Mouse (Mus musculus): Measurements from ENCODE around the gene Pip5k1b. TPM values are rescaled to one million over a fixed set of nuclear protein-coding genes. Genes with fewer than 3 reads are reported as not detected.
A peak's percentile ranks its signal among the peaks of the same experiment; 100 is the strongest.

The Pip5k1b gene
- total RNA-seq, 2 experiments from 2014 or later = 13.5 to 24.4 TPM

DNA sequence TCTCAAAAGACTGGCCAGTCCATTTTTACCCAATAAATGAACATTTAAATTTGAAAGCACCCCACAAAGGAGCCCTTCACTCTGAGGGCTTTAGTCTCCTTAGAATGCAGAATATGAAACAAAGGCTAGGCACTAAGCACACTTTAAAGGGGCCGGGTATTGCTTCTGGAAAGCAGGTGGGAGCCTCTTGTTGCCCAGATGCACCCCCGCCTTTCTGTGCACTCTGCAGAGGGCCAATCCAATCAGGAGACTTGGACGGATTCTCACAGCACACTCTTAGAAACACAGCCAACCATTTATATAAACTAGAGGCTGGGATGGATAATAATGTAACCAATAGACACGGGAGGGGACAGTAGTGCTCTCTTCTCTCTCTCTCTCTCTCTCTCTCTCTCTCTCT is 287.1 kb downstream of the Pip5k1b start:
- no peak for ATAC-seq (replicated peaks; ENCODE audit: poor library complexity)

DNA sequence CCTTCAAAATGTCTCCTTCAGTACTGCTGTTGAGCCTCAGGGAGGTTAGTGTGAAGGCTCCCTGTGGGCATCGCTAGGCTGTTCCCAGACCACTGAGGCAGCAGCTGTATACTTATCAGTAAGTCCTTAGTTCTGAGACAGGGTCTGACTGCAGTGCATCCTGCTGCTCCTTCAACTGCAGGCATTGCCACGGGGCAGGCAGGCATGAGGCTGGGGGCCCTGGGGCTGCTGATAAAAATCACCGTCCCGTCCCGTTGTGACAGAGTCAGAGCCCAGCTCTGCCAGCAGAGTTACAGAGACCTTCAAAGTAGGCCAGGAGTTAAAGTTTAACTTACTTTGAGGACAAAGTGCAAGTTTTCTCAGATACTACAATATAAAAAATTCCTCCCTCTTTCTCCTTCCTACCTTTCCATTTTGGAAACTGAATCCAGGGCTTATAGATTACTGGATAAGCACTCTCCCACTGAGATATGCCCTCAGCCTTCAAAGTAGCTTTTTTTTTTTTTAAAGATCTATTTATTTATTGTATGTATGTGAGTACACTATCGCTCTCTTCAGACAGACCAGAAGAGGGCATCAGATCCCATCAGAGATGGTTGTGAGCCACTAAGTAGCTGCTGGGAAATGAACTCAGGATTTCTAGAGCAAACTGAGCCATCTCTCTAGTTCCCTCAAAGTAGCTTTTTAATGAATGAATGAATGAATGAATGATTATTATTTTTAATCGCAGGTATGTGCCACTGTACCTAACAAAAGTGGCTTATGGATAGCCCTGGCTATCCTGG is 289.4 kb downstream of the Pip5k1b start:
- ATAC-seq (replicated peaks; ENCODE audit: poor library complexity) = no peak

DNA sequence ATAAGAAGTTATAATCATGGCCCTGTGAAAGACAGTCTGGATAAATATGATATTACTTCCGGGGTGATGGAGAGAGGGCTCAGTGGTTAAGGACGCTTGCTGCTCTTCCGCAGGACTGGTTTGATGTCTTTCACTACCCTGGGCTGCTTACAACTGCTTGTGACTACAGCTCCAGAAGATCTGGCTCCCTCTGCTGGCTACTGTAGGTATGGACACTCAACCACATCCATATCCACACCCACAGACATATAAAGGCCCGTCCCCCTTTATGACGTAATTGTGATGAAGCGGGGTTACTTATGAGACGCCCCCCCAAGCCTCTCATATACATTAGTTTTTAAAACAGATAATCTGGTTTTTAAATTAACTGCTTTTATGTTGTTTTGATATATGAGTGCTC is 290.7 kb downstream of the Pip5k1b start:
- peak; percentile 99 for ATAC-seq (replicated peaks; ENCODE audit: poor library complexity)

DNA sequence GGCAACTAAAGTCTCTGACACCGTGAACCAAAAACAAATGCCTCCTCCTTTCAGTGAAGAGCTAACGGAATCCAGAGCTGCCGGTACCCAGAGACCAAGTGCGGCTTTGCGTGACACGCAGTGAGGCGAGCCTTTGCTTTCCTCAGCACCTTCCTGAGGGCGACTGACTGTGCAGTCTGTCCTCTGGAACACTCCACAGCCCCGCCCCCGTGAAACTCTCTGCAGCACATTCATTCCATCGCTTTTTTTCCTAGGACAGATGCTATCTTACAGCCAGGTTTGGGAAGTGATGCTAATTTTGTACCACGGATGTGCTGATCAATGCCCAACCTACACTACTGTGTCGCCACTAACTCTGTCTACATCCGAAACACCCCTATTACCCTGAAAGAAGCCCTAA is 292.9 kb downstream of the Pip5k1b start:
- ATAC-seq (replicated peaks; ENCODE audit: poor library complexity) = no peak

DNA sequence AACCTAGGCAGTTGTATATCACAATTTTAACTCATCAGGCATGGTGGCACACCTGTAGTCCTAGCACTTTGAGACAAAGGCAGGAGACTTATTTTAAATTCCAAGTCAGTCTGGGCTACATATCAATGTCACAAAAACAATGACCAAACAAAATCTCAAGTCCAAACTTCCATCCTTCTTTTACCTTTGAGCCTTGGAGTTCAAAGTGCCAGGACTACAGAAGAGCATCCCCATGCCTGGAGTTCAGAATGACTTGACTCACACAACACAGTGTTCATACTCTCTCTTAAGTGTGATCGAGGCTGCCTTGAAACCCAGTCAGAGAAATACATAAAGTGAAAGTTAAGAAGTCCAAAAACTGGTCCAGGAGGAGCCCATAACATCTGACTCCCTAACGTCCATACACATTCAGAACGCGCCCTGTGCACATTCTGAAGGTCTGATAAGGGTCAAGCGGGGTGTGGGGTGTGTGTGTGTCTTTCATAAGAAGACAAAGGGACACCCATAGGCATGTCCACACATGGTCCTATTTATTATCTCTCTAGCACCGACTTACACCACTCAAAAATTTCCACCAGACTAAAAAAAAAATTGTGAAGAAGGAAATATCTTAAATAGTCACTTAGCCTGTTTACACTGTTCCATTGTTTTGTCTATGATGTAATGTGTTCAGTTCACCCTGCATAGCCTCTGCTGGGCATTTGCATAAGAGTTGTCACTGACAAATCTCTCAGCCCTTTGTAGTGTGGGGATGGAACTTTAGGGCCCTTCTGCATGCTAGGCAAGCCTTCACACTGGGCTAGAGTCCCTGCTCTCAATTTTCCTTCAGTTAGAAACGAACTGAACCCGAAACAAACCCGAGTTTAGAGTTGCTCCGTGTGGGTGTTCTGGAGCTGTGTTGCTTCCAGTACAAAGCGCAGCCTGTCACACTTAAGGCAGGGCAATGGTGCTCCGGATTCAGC is 296.0 kb downstream of the Pip5k1b start:
- no peak for ATAC-seq (replicated peaks; ENCODE audit: poor library complexity)

DNA sequence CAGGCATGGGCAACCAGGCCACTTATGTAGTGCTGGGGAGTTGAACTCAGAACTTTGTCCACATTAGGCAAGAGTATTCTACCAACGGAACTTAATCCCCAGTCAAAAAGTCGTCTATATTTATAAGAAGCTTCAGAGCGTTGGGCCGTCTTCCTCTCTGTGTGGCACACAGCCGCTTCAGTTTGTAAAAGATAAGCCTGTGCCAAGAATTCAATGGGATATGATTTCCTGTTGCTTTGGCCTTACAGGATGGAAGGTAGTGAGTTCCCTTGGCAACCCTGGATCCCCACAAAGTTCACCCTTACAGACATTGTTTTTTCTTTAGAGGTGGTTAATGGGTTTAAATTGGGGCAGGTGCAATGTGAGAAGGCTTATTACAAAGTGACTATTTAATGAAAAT is 297.3 kb downstream of the Pip5k1b start:
- no peak for ATAC-seq (replicated peaks; ENCODE audit: poor library complexity)

DNA sequence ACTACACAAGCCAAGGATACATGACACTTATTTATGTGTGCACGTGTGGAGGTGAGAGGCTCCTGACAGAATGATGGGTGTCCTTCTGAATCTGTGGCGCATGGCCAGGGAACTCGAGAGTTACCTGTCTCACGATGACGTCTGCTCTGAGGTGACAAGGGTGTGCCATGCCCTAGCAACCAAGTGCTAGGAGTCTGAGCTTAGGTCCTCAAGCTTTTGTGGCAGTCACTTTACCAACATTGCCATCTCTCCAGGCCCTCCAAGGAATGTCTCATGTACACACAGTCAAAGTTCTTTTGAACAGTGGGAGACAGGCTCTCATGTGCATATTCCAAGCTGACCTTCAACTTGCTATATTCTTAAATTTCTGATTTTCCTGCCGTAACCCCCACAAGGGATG is 297.7 kb downstream of the Pip5k1b start:
- ATAC-seq (replicated peaks; ENCODE audit: poor library complexity) = no peak

DNA sequence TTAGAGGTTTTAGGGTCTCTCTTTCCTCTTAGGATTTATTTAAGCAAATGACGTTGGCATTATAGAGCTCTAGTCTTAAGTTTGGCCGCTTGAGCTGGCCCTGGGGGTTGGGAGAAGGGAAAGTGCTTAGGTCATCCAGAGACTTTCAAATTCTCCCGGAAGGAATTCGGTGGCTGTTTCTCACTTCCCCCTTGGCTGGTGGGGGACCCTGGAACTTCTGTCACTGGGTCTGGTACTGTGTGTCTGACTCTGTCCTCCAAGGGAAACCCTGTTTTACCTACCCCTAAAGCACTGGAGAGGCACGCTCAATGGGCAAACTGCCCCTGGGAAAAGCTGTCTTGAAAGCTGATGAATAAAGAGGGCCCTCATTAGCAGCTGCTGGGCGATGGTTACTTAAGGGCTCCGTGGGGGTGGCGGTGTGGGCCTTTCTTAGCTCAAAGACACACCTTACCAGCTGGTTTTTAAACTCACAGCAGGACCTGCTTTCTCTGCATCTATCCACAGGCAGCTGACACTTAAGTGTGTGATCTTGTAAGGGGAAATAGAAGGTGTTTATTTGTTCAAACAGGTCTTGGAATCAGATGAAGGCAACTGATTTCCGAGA is 301.9 kb downstream of the Pip5k1b start:
- ATAC-seq (replicated peaks; ENCODE audit: poor library complexity) = no peak

DNA sequence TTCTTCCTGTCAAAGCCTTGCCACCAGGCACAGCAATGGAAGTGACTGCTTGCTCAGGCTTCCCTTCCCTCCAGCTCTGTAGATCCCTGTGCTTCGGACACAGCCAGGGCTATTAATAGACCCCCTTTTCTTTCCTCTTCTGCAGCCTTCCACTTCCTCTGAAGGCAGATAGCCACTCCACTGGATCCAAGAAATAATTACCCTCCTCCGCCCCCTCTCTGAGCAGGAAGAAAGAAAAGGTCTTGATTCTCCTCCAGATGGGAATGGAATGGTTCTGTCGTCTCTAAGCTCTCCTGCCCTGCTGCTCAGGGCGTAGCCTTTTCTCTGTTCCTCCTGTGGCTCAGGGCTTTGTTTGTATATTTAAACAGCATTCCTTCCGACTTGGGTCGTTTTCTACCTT is 303.8 kb downstream of the Pip5k1b start:
- no peak for ATAC-seq (replicated peaks; ENCODE audit: poor library complexity)

Other genes starting within 250 kb of the Pip5k1b start
- 37.8 and 45.5 TPM in 2 replicates for gene Fam122a, start 78.5 kb downstream of the Pip5k1b start, total RNA-seq (2015)
- gene Fam122a, start 78.5 kb downstream of the Pip5k1b start, total RNA-seq (2017) = 9.7 and 13.9 TPM in 2 replicates
- gene Tmem252, start 118.1 kb upstream of the Pip5k1b start, total RNA-seq (2015) = not detected in 2 replicates
- not detected in 2 replicates for gene Tmem252, start 118.1 kb upstream of the Pip5k1b start, total RNA-seq (2017)